Mouse (Mus musculus) kidney, postnatal 0 days (tissue): Measurements from ENCODE around the gene Ddx59. TPM values are rescaled to one million over a fixed set of nuclear protein-coding genes. Genes with fewer than 3 reads are reported as not detected.
A peak's percentile ranks its signal among the peaks of the same experiment; 100 is the strongest.

ENCODE experiments used
- ATAC-seq: fragments of 200-750 bp; cut with Nextera tagmentation; replicated peaks from 2 replicates; pipeline ENCODE4 v1.8.0; 2017; ENCODE audit warnings: low read depth, moderate number of reproducible peaks, moderate TSS enrichment, moderate library complexity; ENCODE audit not compliant: low FRiP score
- DNase-seq: peaks from one replicate; pipeline ENCODE4 v3.0.0-alpha.2; 2016; ENCODE audit warnings: low spot score
- H3K27ac ChIP-seq: fragments of 300-500 bp; sonication (generic); 2 replicates; pipeline ENCODE4 v1.5.1; 2014; ENCODE audit warnings: mild to moderate bottlenecking
- H3K27me3 ChIP-seq: fragments of 300-500 bp; sonication (generic); 2 replicates; pipeline ENCODE4 v1.6.1; 2014; ENCODE audit warnings: low read length, mixed read lengths; ENCODE audit not compliant: insufficient read depth
- H3K36me3 ChIP-seq: fragments of 300-500 bp; sonication (generic); 2 replicates; pipeline ENCODE4 v1.6.1; 2014; ENCODE audit warnings: low read length, mixed read lengths; ENCODE audit not compliant: insufficient read depth
- H3K4me1 ChIP-seq: fragments of 300-500 bp; sonication (generic); replicated peaks from 2 replicates; pipeline ENCODE4 v1.6.1; 2014; ENCODE audit warnings: antibody characterized with exemption, low read length, mixed read lengths; ENCODE audit not compliant: insufficient read depth
- H3K4me2 ChIP-seq: fragments of 300-500 bp; sonication (generic); 2 replicates; pipeline ENCODE4 v1.6.1; 2014; ENCODE audit warnings: mild to moderate bottlenecking, low read length, moderate library complexity, mixed read lengths
- H3K4me3 ChIP-seq: fragments of 300-500 bp; sonication (generic); replicated peaks from 2 replicates; pipeline ENCODE4 v1.5.1; 2014; ENCODE audit warnings: low read depth, low read length
- H3K9ac ChIP-seq: fragments of 300-500 bp; sonication (generic); 2 replicates; pipeline ENCODE4 v1.6.1; 2014; ENCODE audit warnings: low read depth, low read length
- H3K9me3 ChIP-seq: fragments of 300-500 bp; sonication (generic); replicated peaks from 2 replicates; pipeline ENCODE4 v1.6.1; 2016; ENCODE audit warnings: low read length, inconsistent platforms, mixed read lengths
- CTCF ChIP-seq: IDR thresholded peaks from 2 replicates; pipeline ENCODE4 v1.5.1; 2016; ENCODE audit warnings: antibody characterized with exemption, low read depth, mild to moderate bottlenecking, moderate library complexity
- WGBS: fragments of 180-500 bp; shearing (Covaris S2); extraction: QIAGEN DNeasy Blood & Tissue Kit; methylation state at CpG from one replicate; pipeline ENCODE4 v1.1.7; 2014; 5-methylcytosine and 5-hydroxymethylcytosine counted together
- polyA plus RNA-seq: library from polyadenylated mRNA; unstranded; fragments of >200 nt; fragmentation: Nextera tagmentation; extraction: Ambion mirVana; gene quantifications from 2 replicates; pipeline ENCODE4 v1.2.1, GENCODE M21; 2015

Ddx59 gene
- 13.4 and 14.0 TPM in 2 replicates for polyA plus RNA-seq

GRCm38 (mm10) chr1:136414798-136415755 lies at the start of gene Ddx59:
Gene Ddx59 (plus strand): TSS chr1:136415271.
- Histone ChIP-seq H3K4me3 (peak within 1 kb of the TSS; percentile 75), H3K27ac (peak within 1 kb of the TSS; percentile 99), H3K4me2 (peak within 1 kb of the TSS; percentile 57), H3K4me1 (no peaks in the 10 kb centered on the region), H3K36me3 (0 out of 2 replicates have a peak, but pooled peaks cover 4% of the 10 kb centered on the region), H3K9ac (peak within 1 kb of the TSS; percentile 94), H3K9me3 (no peaks in the 10 kb centered on the region), H3K27me3 (no peaks in the 10 kb centered on the region)
- 2% methylated on average over 78 of the region's 78 CpGs for WGBS
- DNase-seq (peak; percentile 97), ATAC-seq (peak; percentile 99)
- TF ChIP-seq CTCF: no peak

- WGBS: 89% methylated on average over 3 of the region's 3 CpGs
- H3K4me1 ChIP-seq: no peaks in the 10 kb centered on the region
Observed at GRCm38 (mm10) chr1:136365986-136366385, 49.1 kb upstream of the Ddx59 start.

DNA sequence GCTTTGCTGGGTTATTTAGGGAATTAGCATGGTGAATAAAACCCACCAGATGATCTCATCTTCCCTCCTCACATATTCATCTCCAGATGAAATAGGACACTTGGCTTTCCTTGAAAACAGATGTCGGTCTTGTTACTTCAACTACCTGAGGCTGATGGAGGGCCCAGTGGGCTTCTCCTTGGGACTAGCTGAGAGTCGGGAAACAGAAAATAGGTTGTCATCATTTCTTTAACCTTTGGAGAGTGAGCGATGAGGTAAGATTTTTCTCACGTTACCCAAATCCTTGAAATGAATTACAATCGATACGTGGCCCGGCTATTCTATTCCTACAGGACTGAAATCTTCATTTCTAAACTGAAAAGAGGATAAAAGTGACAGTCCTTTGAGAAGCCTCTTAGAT lies 35.8 kb upstream of the Ddx59 start:
- no peak overlapping the region for H3K9ac ChIP-seq

More at GRCm38 (mm10) chr1:136365986-136366385, 49.1 kb upstream of the Ddx59 start:
- Histone ChIP-seq H3K9me3 (no peaks in the 10 kb centered on the region), H3K27me3 (no peaks in the 10 kb centered on the region), H3K4me3 (no peak overlapping the region), H3K27ac (no peak overlapping the region), H3K4me2 (no peak overlapping the region), H3K36me3 (no peaks in the 10 kb centered on the region), H3K9ac (no peak overlapping the region)
- DNase-seq (no peak), ATAC-seq (no peak)
- TF ChIP-seq CTCF: no peak

DNA sequence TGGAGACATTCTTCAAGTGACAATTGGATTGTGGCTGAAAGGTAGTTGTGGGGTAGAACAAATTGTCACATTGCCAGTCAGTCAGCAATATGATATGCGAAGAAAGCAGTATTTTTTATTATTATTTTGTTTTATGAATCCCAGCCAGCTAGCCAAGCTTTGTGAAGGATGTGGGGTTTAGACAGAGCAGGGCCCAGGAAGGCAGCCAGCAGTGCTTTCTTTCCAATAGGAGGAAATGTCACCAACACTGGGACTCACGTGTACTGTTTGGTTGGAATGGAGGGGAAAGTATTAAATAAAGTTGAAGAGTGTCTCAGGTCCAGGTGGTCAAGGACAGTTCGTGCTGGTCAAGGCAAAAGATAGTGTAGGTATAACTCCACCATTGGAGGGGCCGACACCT lies 34.9 kb upstream of the Ddx59 start:
- no peak for DNase-seq
- no peak for ATAC-seq
- WGBS: 85% methylated on average over 4 of the region's 4 CpGs
- no peaks in the 10 kb centered on the region for H3K4me1 ChIP-seq
- H3K9me3 ChIP-seq: no peaks in the 10 kb centered on the region
- H3K9ac ChIP-seq: no peak overlapping the region
- no peaks in the 10 kb centered on the region for H3K27me3 ChIP-seq
- TF ChIP-seq CTCF: no peak
- no peak overlapping the region for H3K4me3 ChIP-seq
- no peaks in the 10 kb centered on the region for H3K36me3 ChIP-seq
- H3K4me2 ChIP-seq: no peak overlapping the region
- no peak overlapping the region for H3K27ac ChIP-seq

More for the DNA sequence above, 35.8 kb upstream of the Ddx59 start:
- WGBS: 91% methylated on average over 7 of the region's 7 CpGs
- Histone ChIP-seq H3K27me3 (no peaks in the 10 kb centered on the region), H3K4me1 (no peaks in the 10 kb centered on the region), H3K36me3 (no peaks in the 10 kb centered on the region), H3K9me3 (no peaks in the 10 kb centered on the region), H3K27ac (no peak overlapping the region), H3K4me2 (no peak overlapping the region), H3K4me3 (no peak overlapping the region)
- no peak for TF ChIP-seq CTCF
- DNase-seq: no peak
- ATAC-seq: no peak

DNA sequence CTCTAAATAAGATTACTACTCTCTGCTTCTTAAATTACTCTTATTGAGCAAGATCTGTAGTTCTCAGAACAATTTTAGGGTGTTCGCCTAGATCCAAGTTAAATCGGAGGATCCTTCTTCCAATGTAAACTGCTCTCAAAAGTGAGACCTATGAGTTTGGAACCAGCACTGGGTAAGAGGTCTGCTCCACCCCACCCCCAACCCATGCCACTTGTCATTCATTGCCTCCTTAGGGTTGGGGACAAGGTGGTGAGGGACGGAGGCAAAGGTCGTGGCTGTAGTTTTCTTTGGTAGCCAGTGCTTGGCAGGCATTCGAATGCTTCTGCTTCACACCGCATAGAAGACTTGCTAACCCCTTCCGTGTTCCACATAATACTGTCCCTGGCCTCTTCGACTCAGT lies 34.5 kb upstream of the Ddx59 start:
- Histone ChIP-seq H3K4me3 (no peak overlapping the region), H3K4me2 (no peak overlapping the region), H3K9me3 (no peaks in the 10 kb centered on the region), H3K4me1 (no peaks in the 10 kb centered on the region), H3K9ac (no peak overlapping the region), H3K27me3 (no peaks in the 10 kb centered on the region), H3K27ac (no peak overlapping the region), H3K36me3 (no peaks in the 10 kb centered on the region)
- WGBS: 92% methylated on average over 8 of the region's 8 CpGs
- DNase-seq (no peak), ATAC-seq (no peak)
- no peak for TF ChIP-seq CTCF

DNA sequence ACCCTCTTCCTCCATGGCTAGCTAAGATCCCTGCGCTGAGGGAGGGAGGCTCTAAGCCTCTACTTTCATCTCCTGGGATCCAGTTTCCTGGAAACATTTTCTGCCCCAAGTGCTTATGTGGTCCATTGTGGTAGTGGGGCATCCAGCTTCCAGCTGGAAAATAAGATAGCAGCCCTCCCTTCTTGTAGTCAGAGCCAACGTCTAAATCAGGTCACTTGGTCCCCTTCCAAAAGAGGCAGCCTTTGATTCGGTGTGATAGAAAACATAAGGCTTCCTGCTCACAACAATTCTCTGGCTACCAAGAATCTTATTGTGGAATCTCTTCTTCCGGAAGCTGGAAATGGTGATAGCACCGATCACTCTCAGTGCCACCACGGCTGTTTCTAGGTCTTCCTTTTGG lies 33.9 kb upstream of the Ddx59 start:
- H3K36me3 ChIP-seq: no peaks in the 10 kb centered on the region
- H3K4me1 ChIP-seq: no peaks in the 10 kb centered on the region
- H3K27ac ChIP-seq: no peak overlapping the region
- no peaks in the 10 kb centered on the region for H3K27me3 ChIP-seq
- H3K4me2 ChIP-seq: no peak overlapping the region
- no peaks in the 10 kb centered on the region for H3K9me3 ChIP-seq
- WGBS: 64% methylated on average over 6 of the region's 6 CpGs
- ATAC-seq: no peak
- H3K4me3 ChIP-seq: no peak overlapping the region
- peak; percentile 45 for DNase-seq
- no peak overlapping the region for H3K9ac ChIP-seq
- TF ChIP-seq CTCF: no peak
